ENCODE assay signal across 18 mouse cellular contexts in genomic region chr11:78430195-78430878, GRCm38 (mm10). TPM values are rescaled to one million over a fixed set of nuclear protein-coding genes. Genes with fewer than 3 reads are reported as not detected.
"Had no signal": no experiment of that assay in that cellular context is flagged by ENCODE, and none has a peak within 500 bp of the region (broad histone marks: within the 10 kb centered on the region; RNA-seq: fewer than 3 reads in every experiment).

No protein-coding gene starts in this region.

- H3K27ac ChIP-seq: limb, embryonic 13.5 days; liver, embryonic 14.5 days; midbrain, embryonic 10.5 days; neural tube, embryonic 12.5 days had no signal

- ATAC-seq: lung, postnatal 0 days had no signal

- H3K36me3 ChIP-seq: limb, embryonic 13.5 days; midbrain, embryonic 10.5 days; neural tube, embryonic 12.5 days had no signal

- DNase-seq: layer of hippocampus, adult 9-11 months; layer of hippocampus, postnatal 36 days; left cerebral cortex, postnatal 4 days; lung, adult 2 months; lung, postnatal 36 days; midbrain, embryonic 14.5 days; right cerebral cortex, postnatal 14 days; thymus, postnatal 14 days had no signal

- H3K9me3 ChIP-seq: limb, embryonic 13.5 days; midbrain, embryonic 10.5 days; neural tube, embryonic 12.5 days had no signal

- H3K4me3 ChIP-seq: limb, embryonic 13.5 days; midbrain, embryonic 10.5 days; myocyte; neural tube, embryonic 12.5 days had no signal

- H3K27me3 ChIP-seq: limb, embryonic 13.5 days; neural tube, embryonic 12.5 days had no signal

- H3K4me1 ChIP-seq: neural tube, embryonic 12.5 days had no signal

- H3K9ac ChIP-seq: limb, embryonic 13.5 days; liver, embryonic 14.5 days; neural tube, embryonic 12.5 days had no signal

RNA-seq across cellular contexts. Expression of gene Slc13a2, which starts 8.3 kb away (rescaled TPM):
- total RNA-seq: layer of hippocampus, adult 18-20 months; layer of hippocampus, postnatal 36 days; left cerebral cortex, postnatal 4 days had no signal
- polyA plus RNA-seq: limb, embryonic 13.5 days; midbrain, embryonic 10.5 days; midbrain, embryonic 14.5 days; neural tube, embryonic 12.5 days had no signal

RNA-seq across cellular contexts. Expression of gene Foxn1, which starts 44.0 kb away (rescaled TPM):
- total RNA-seq: layer of hippocampus, adult 18-20 months; layer of hippocampus, postnatal 36 days; left cerebral cortex, postnatal 4 days; liver, adult 2 months; megakaryocyte, adult 5-6 weeks had no signal
- polyA plus RNA-seq: kidney, embryonic 14.5 days; liver, adult 2 months; liver, embryonic 14.5 days; lung, postnatal 0 days; midbrain, embryonic 10.5 days; midbrain, embryonic 14.5 days; neural tube, embryonic 12.5 days had no signal
